Mouse (Mus musculus) myocyte (in vitro differentiated cells): ENCODE measurements at regions not wholly inside any gene's neighbourhood (a gene's known extent, or its start where the extent isn't known, plus 50 kb on each side); places are given as distances from the start of the nearest gene placed in this dataset.
"Not testable (repeated sequence)": the region's sequence is repeated elsewhere in the genome, so short reads cannot be mapped to it uniquely, and the experiment has no call there.

Experiments
- MAX ChIP-seq: IDR thresholded peaks from one replicate; pipeline ENCODE4 v1.6.1; 2011; ENCODE audit warnings: low read depth, mild to moderate bottlenecking, control low read depth
- POLR2A ChIP-seq: IDR thresholded peaks from one replicate; pipeline ENCODE4 v1.6.1; 2011; ENCODE audit warnings: low read depth, mild to moderate bottlenecking, control low read depth, moderate library complexity; ENCODE audit not compliant: insufficient read length

- TF ChIP-seq POLR2A, MAX: not testable (repeated sequence)
Observed at GRCm38 (mm10) chr2:162841761-162842160, 89.6 kb upstream of the Srsf6 start.
